8 mouse cellular contexts compared by ENCODE assay signal in genomic region chr17:35725286-35726232, GRCm38 (mm10). TPM values are rescaled to one million over a fixed set of nuclear protein-coding genes. Genes with fewer than 3 reads are reported as not detected.
DNase-seq lines count a peak whose midpoint lies in the region; ATAC-seq and TF ChIP-seq lines count a peak whose summit lies in the region.

No protein-coding gene starts in this region.

- H3K4me2 ChIP-seq in forebrain, embryonic 16.5 days (ENCODE audit: low read length) = peak overlapping the region; percentile 36
- H3K4me2 ChIP-seq in lung, embryonic 14.5 days = peak overlapping the region; percentile 46

- H3K9ac ChIP-seq in forebrain, embryonic 16.5 days (replicated peaks; ENCODE audit: low read depth, low read length) = 0 out of 2 replicates have a peak overlapping the region, but pooled peaks have one; percentile 35
- H3K9ac ChIP-seq in lung, embryonic 14.5 days = peak overlapping the region; percentile 36; the same call in 1 of the 2 replicates

- peak; percentile 78 for ATAC-seq in forebrain, embryonic 16.5 days
- ATAC-seq in lung, embryonic 14.5 days (ENCODE audit: insufficient read depth) = peak; percentile 76

- peaks cover 10% of the 10 kb centered on the region for H3K4me1 ChIP-seq in forebrain, embryonic 16.5 days (replicated peaks; ENCODE audit: control insufficient read depth, insufficient read depth, low read length)
- peaks cover 17% of the 10 kb centered on the region for H3K4me1 ChIP-seq in lung, embryonic 14.5 days (ENCODE audit: insufficient read depth)

- no peaks in the 10 kb centered on the region for H3K36me3 ChIP-seq in forebrain, embryonic 16.5 days (ENCODE audit: control insufficient read depth, insufficient read depth)
- H3K36me3 ChIP-seq in lung, embryonic 14.5 days (ENCODE audit: insufficient read depth) = no peaks in the 10 kb centered on the region

- 23% methylated on average over 21 of the region's 21 CpGs for WGBS in forebrain, embryonic 16.5 days
- WGBS in lung, embryonic 14.5 days = 21% methylated on average over 21 of the region's 21 CpGs

- H3K4me3 ChIP-seq in forebrain, embryonic 16.5 days (replicated peaks; ENCODE audit: low read length) = no peak overlapping the region
- H3K4me3 ChIP-seq in layer of hippocampus, adult 2 months = no peak overlapping the region
- no peak overlapping the region for H3K4me3 ChIP-seq in lung, embryonic 14.5 days (ENCODE audit: low read depth, low read length)

- TF ChIP-seq CTCF in layer of hippocampus, adult 2 months (conservative IDR thresholded peaks at IDR 0.05) = peak; percentile 100
- TF ChIP-seq CTCF in lung, embryonic 14.5 days (IDR thresholded peaks at IDR 0.05; ENCODE audit: low read depth) = peak; percentile 100

- intact Hi-C loops in heart, postnatal 36 days (cut with DNase I) = loop anchor here (1.0 to 5.0 kb wide), 3 partner anchors 19 to 138 kb away; no protein-coding TSS in a partner anchor

- no peak overlapping the region for H3K27ac ChIP-seq in forebrain, embryonic 16.5 days (ENCODE audit: low read length)
- H3K27ac ChIP-seq in layer of hippocampus, adult 2 months = no peak overlapping the region
- no peak overlapping the region; the same call in 1 of the 2 replicates for H3K27ac ChIP-seq in lung, embryonic 14.5 days (ENCODE audit: low read depth)

- no peaks in the 10 kb centered on the region for H3K9me3 ChIP-seq in forebrain, embryonic 16.5 days (ENCODE audit: control insufficient read depth, low read length)
- no peaks in the 10 kb centered on the region for H3K9me3 ChIP-seq in lung, embryonic 14.5 days (ENCODE audit: low read depth, low read length)

- H3K27me3 ChIP-seq in forebrain, embryonic 16.5 days (replicated peaks; ENCODE audit: control insufficient read depth, insufficient read depth, low read length) = no peaks in the 10 kb centered on the region
- no peaks in the 10 kb centered on the region for H3K27me3 ChIP-seq in lung, embryonic 14.5 days (ENCODE audit: insufficient read depth, low read length)

- peak; percentile 69 for DNase-seq in ES-CJ7 (ENCODE audit: low read depth, low spot score)
- DNase-seq in cerebellum, adult 18-20 months = peak; percentile 89 to 96
- DNase-seq in heart, postnatal 36 days = peak; percentile 93 to 96
- peak; percentile 85 to 93 for DNase-seq in layer of hippocampus, adult 2 months (ENCODE audit: low spot score in 2 of 2)
- peak; percentile 96 for DNase-seq in lung, embryonic 14.5 days
- DNase-seq in ovary, adult 18-20 months (ENCODE audit: low spot score) = peak; percentile 81
- peak; percentile 85 for DNase-seq in thymus, postnatal 0 days (ENCODE audit: low spot score)

RNA-seq across cellular contexts. Expression of gene Ddr1, which starts 21.1 kb away (rescaled TPM):
- 113 and 116 TPM in 2 replicates for polyA plus RNA-seq in forebrain, embryonic 16.5 days (2015; fragmentation: Nextera tagmentation; extraction: Ambion mirVana)
- 10 to 100 TPM; 29.3 to 37.4 TPM for total RNA-seq in heart, postnatal 36 days (2021)
- total RNA-seq in layer of hippocampus, adult 2 months (2021) = 10 to 100 TPM; 54.3 to 61.0 TPM
- polyA plus RNA-seq in lung, embryonic 14.5 days (2014; fragmentation: Nextera tagmentation; extraction: Ambion mirVana) = 32.9 and 38.2 TPM in 2 replicates
- polyA plus RNA-seq in thymus, postnatal 0 days (2015; fragmentation: Nextera tagmentation; extraction: Ambion mirVana) = 33.7 and 33.8 TPM in 2 replicates

RNA-seq across cellular contexts. Expression of gene Gtf2h4, which starts 52.0 kb away (rescaled TPM):
- 34.6 and 35.3 TPM in 2 replicates for polyA plus RNA-seq in forebrain, embryonic 16.5 days (2015; fragmentation: Nextera tagmentation; extraction: Ambion mirVana)
- total RNA-seq in heart, postnatal 36 days (2021) = 10 to 100 TPM; 16.9 to 17.4 TPM
- 10 to 100 TPM; 29.9 to 35.3 TPM for total RNA-seq in layer of hippocampus, adult 2 months (2021)
- 47.4 and 49.3 TPM in 2 replicates for polyA plus RNA-seq in lung, embryonic 14.5 days (2014; fragmentation: Nextera tagmentation; extraction: Ambion mirVana)
- polyA plus RNA-seq in thymus, postnatal 0 days (2015; fragmentation: Nextera tagmentation; extraction: Ambion mirVana) = 267 and 319 TPM in 2 replicates

RNA-seq across cellular contexts. Expression of gene Vars2, which starts 58.2 kb away (rescaled TPM):
- polyA plus RNA-seq in forebrain, embryonic 16.5 days (2015; fragmentation: Nextera tagmentation; extraction: Ambion mirVana) = 19.0 and 19.8 TPM in 2 replicates
- 10 to 100 TPM; 31.9 to 33.0 TPM for total RNA-seq in heart, postnatal 36 days (2021)
- total RNA-seq in layer of hippocampus, adult 2 months (2021) = 10 to 100 TPM; 32.4 to 47.3 TPM
- 22.4 and 24.1 TPM in 2 replicates for polyA plus RNA-seq in lung, embryonic 14.5 days (2014; fragmentation: Nextera tagmentation; extraction: Ambion mirVana)
- 22.5 and 27.0 TPM in 2 replicates for polyA plus RNA-seq in thymus, postnatal 0 days (2015; fragmentation: Nextera tagmentation; extraction: Ambion mirVana)
